ENCODE assay signal across 1 mouse cellular context in the genomic region with DNA sequence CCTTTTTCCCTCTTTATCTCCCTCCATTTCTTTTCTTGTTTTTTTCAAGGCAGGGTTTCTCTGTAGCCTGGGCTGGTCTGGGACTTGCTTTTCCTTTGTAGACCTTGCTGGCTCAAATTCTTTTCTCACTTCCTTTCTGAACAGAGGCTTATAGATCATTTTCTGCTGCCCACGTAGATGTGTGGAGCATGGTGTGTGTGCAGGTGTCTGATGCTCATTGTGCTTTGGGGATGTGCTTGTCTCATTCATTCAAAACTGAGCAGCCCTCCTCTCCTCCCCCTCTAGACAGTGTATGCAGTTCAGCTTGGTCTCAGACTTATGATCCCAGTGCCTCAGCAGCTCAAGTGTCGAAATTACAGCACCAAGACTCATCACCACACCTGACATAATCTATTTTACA.
TF ChIP-seq lines count a peak whose summit lies in the region.

No protein-coding gene starts in this region.

TF ChIP-seq in CH12.LX, 34 proteins besides CTCF, POLR2A, EP300 and RAD21:
- no peak for TF ChIP-seq IRF4 (IDR thresholded peaks at IDR 0.05; ENCODE audit: low read depth, low read length)
- TF ChIP-seq ETS1 (conservative IDR thresholded peaks at IDR 0.05; ENCODE audit: low read depth, low read length), result no peak
- TF ChIP-seq UBTF (IDR thresholded peaks at IDR 0.05; ENCODE audit: low read depth, low read length), result no peak
- no peak for TF ChIP-seq TCF12 (IDR thresholded peaks at IDR 0.05; ENCODE audit: low read depth, low read length)
- TF ChIP-seq ZMIZ1 (IDR thresholded peaks at IDR 0.05; ENCODE audit: low read depth, low read length), result no peak
- TF ChIP-seq MYC (IDR thresholded peaks at IDR 0.05; ENCODE audit: low read depth, low read length), result no peak
- no peak for TF ChIP-seq USF2 (conservative IDR thresholded peaks at IDR 0.05; ENCODE audit: low read depth, low read length)
- no peak for TF ChIP-seq KAT2A (IDR thresholded peaks at IDR 0.05; ENCODE audit: insufficient replicate concordance, low read length)
- TF ChIP-seq MXI1 (IDR thresholded peaks at IDR 0.05; ENCODE audit: low read depth, low read length), result no peak
- no peak for TF ChIP-seq GABPA (IDR thresholded peaks at IDR 0.05; ENCODE audit: insufficient replicate concordance, low read depth, low read length)
- TF ChIP-seq SIN3A (IDR thresholded peaks at IDR 0.05; ENCODE audit: low read length), result no peak
- no peak for TF ChIP-seq PAX5 (IDR thresholded peaks at IDR 0.05; ENCODE audit: low read length)
- TF ChIP-seq MAFK (IDR thresholded peaks at IDR 0.05; ENCODE audit: insufficient replicate concordance, low read length), result no peak
- TF ChIP-seq JUN (IDR thresholded peaks at IDR 0.05; ENCODE audit: insufficient read depth, low read depth, low read length), result no peak
- no peak for TF ChIP-seq BHLHE40 (IDR thresholded peaks at IDR 0.05; ENCODE audit: low read depth, low read length)
